Mouse (Mus musculus) neural tube, embryonic 13.5 days (tissue): ENCODE measurements around the gene Hspb1. TPM values are rescaled to one million over a fixed set of nuclear protein-coding genes. Genes with fewer than 3 reads are reported as not detected.

Experiments
- ATAC-seq: fragments of 200-750 bp; cut with Nextera tagmentation; 2 replicates; pipeline ENCODE4 v1.8.0; 2017; ENCODE audit warnings: low read depth, mild to moderate bottlenecking, moderate TSS enrichment, moderate library complexity
- H3K27ac ChIP-seq: fragments of 300-500 bp; sonication (generic); replicated peaks from 2 replicates; pipeline ENCODE4 v1.5.1; 2015; ENCODE audit warnings: moderate library complexity, mild to moderate bottlenecking, inconsistent platforms
- H3K27me3 ChIP-seq: fragments of 300-500 bp; sonication (generic); 2 replicates; pipeline ENCODE4 v1.6.1; 2015; ENCODE audit warnings: mild to moderate bottlenecking, inconsistent platforms
- H3K36me3 ChIP-seq: fragments of 300-500 bp; sonication (generic); 2 replicates; pipeline ENCODE4 v1.6.1; 2015; ENCODE audit warnings: mild to moderate bottlenecking, inconsistent platforms
- H3K4me1 ChIP-seq: fragments of 300-500 bp; sonication (generic); replicated peaks from 2 replicates; pipeline ENCODE4 v1.6.1; 2015; ENCODE audit warnings: inconsistent platforms
- H3K4me2 ChIP-seq: fragments of 300-500 bp; sonication (generic); 2 replicates; pipeline ENCODE4 v1.6.1; 2015; ENCODE audit warnings: inconsistent platforms, mild to moderate bottlenecking, moderate library complexity
- H3K4me3 ChIP-seq: fragments of 300-500 bp; sonication (generic); 2 replicates; pipeline ENCODE4 v1.5.1; 2015; ENCODE audit warnings: mild to moderate bottlenecking, inconsistent platforms
- H3K9ac ChIP-seq: fragments of 300-500 bp; sonication (generic); 2 replicates; pipeline ENCODE4 v1.6.1; 2015; ENCODE audit warnings: moderate library complexity, mild to moderate bottlenecking, inconsistent platforms
- H3K9me3 ChIP-seq: fragments of 300-500 bp; sonication (generic); 2 replicates; pipeline ENCODE4 v1.6.1; 2016; ENCODE audit warnings: inconsistent platforms
- WGBS: fragments of 180-500 bp; shearing (Covaris S2); methylation state at CpG from one replicate; pipeline ENCODE4 v1.1.7; 2015; 5-methylcytosine and 5-hydroxymethylcytosine counted together
- polyA plus RNA-seq: library from polyadenylated mRNA; unstranded; fragments of >200 nt; fragmentation: Nextera tagmentation; extraction: Ambion mirVana; gene quantifications from 2 replicates; pipeline ENCODE4 v1.2.1, GENCODE M21; 2015

The Hspb1 gene
- 15.8 and 19.3 TPM in 2 replicates for polyA plus RNA-seq

GRCm38 (mm10) chr5:135887675-135888102, at the start of gene Hspb1:
Hspb1 (plus strand) TSS chr5:135887919.
- no peak within 1 kb of the TSS for H3K27ac ChIP-seq
- no peaks in the 10 kb centered on the region for H3K36me3 ChIP-seq
- peaks cover 16% of the 10 kb centered on the region for H3K4me1 ChIP-seq
- H3K9ac ChIP-seq = peak within 1 kb of the TSS; percentile 13
- peak within 1 kb of the TSS; percentile 48 for H3K4me2 ChIP-seq
- under 1% methylated on average over 24 of the region's 24 CpGs for WGBS
- no peaks in the 10 kb centered on the region for H3K9me3 ChIP-seq
- 0 out of 2 replicates have a peak, but pooled peaks have one; percentile 32 for ATAC-seq
- H3K4me3 ChIP-seq = peak within 1 kb of the TSS; percentile 22
- H3K27me3 ChIP-seq = peaks cover 49% of the 10 kb centered on the region

- H3K27me3 ChIP-seq = peaks cover 3% of the 10 kb centered on the region; the same call in 1 of the 2 replicates
- no peaks in the 10 kb centered on the region for H3K4me1 ChIP-seq
- no peaks in the 10 kb centered on the region for H3K9me3 ChIP-seq
- WGBS = 74% methylated on average over 6 of the region's 6 CpGs
- H3K4me2 ChIP-seq = no peak overlapping the region
- peaks cover 61% of the 10 kb centered on the region for H3K36me3 ChIP-seq
- no peak for ATAC-seq
- H3K9ac ChIP-seq = no peak overlapping the region
- H3K4me3 ChIP-seq = no peak overlapping the region
- H3K27ac ChIP-seq = no peak overlapping the region
These were observed 46.1 kb upstream of the Hspb1 start for GRCm38 (mm10) chr5:135841651-135842050.

- Histone ChIP-seq H3K27ac (no peak overlapping the region), H3K4me1 (peaks cover 6% of the 10 kb centered on the region; the same call in 1 of the 2 replicates), H3K9ac (no peak overlapping the region), H3K9me3 (no peaks in the 10 kb centered on the region), H3K4me2 (no peak overlapping the region), H3K4me3 (no peak overlapping the region), H3K36me3 (peaks cover 68% of the 10 kb centered on the region), H3K27me3 (peaks cover 3% of the 10 kb centered on the region; the same call in 1 of the 2 replicates)
- no peak for ATAC-seq
- 33% methylated on average over 5 of the region's 5 CpGs for WGBS
These were observed 44.3 kb upstream of the Hspb1 start for GRCm38 (mm10) chr5:135843418-135843817.

- Histone ChIP-seq H3K36me3 (peaks cover 54% of the 10 kb centered on the region), H3K27ac (no peak overlapping the region), H3K9ac (no peak overlapping the region), H3K4me3 (no peak overlapping the region), H3K27me3 (no peaks in the 10 kb centered on the region), H3K4me2 (no peak overlapping the region), H3K9me3 (no peaks in the 10 kb centered on the region), H3K4me1 (peaks cover 30% of the 10 kb centered on the region)
- 79% methylated on average over 13 of the region's 13 CpGs for WGBS
- no peak for ATAC-seq
These were observed 41.9 kb upstream of the Hspb1 start for GRCm38 (mm10) chr5:135845676-135846320.

- 76% methylated on average over 4 of the region's 4 CpGs for WGBS
These were observed 40.3 kb upstream of the Hspb1 start for GRCm38 (mm10) chr5:135847460-135847859.

GRCm38 (mm10) chr5:135847881-135848280, 39.8 kb upstream of the Hspb1 start:
- Histone ChIP-seq H3K36me3 (peaks cover 39% of the 10 kb centered on the region), H3K9me3 (no peaks in the 10 kb centered on the region), H3K27me3 (no peaks in the 10 kb centered on the region; the same call in 1 of the 2 replicates), H3K4me3 (no peak overlapping the region), H3K4me1 (peaks cover 51% of the 10 kb centered on the region), H3K4me2 (no peak overlapping the region), H3K27ac (no peak overlapping the region), H3K9ac (no peak overlapping the region)
- WGBS = 88% methylated on average over 3 of the region's 3 CpGs
- ATAC-seq = no peak

More at GRCm38 (mm10) chr5:135847460-135847859, 40.3 kb upstream of the Hspb1 start:
- H3K27me3 ChIP-seq = no peaks in the 10 kb centered on the region
- no peak overlapping the region for H3K9ac ChIP-seq
- H3K4me2 ChIP-seq = no peak overlapping the region
- H3K27ac ChIP-seq = no peak overlapping the region
- no peaks in the 10 kb centered on the region for H3K9me3 ChIP-seq
- H3K4me3 ChIP-seq = no peak overlapping the region
- no peak for ATAC-seq
- peaks cover 42% of the 10 kb centered on the region for H3K36me3 ChIP-seq
- H3K4me1 ChIP-seq = peaks cover 47% of the 10 kb centered on the region

GRCm38 (mm10) chr5:135851024-135851423, 36.7 kb upstream of the Hspb1 start:
- ATAC-seq = peak; percentile 93
- H3K9ac ChIP-seq = peak overlapping the region; percentile 64
- no peaks in the 10 kb centered on the region for H3K9me3 ChIP-seq
- H3K4me3 ChIP-seq = 0 out of 2 replicates have a peak overlapping the region, but pooled peaks have one; percentile 22
- peaks cover 29% of the 10 kb centered on the region for H3K36me3 ChIP-seq
- WGBS = 1% methylated on average over 15 of the region's 15 CpGs
- H3K4me2 ChIP-seq = peak overlapping the region; percentile 51
- H3K27me3 ChIP-seq = peaks cover 12% of the 10 kb centered on the region
- peaks cover 65% of the 10 kb centered on the region for H3K4me1 ChIP-seq
- H3K27ac ChIP-seq = peak overlapping the region; percentile 97

GRCm38 (mm10) chr5:135851481-135851880, 36.2 kb upstream of the Hspb1 start:
- Histone ChIP-seq H3K36me3 (peaks cover 32% of the 10 kb centered on the region), H3K4me3 (peak overlapping the region; percentile 22; the same call in 1 of the 2 replicates), H3K27ac (peak overlapping the region; percentile 97), H3K4me2 (peak overlapping the region; percentile 51), H3K27me3 (peaks cover 16% of the 10 kb centered on the region), H3K9ac (peak overlapping the region; percentile 64), H3K9me3 (no peaks in the 10 kb centered on the region), H3K4me1 (peaks cover 65% of the 10 kb centered on the region)
- peak; percentile 46 for ATAC-seq
- WGBS = 7% methylated on average over 14 of the region's 14 CpGs

- Histone ChIP-seq H3K27ac (peak overlapping the region; percentile 97), H3K4me3 (peak overlapping the region; percentile 22), H3K4me2 (peak overlapping the region; percentile 51), H3K27me3 (peaks cover 25% of the 10 kb centered on the region), H3K9ac (peak overlapping the region; percentile 64), H3K4me1 (peaks cover 72% of the 10 kb centered on the region), H3K36me3 (peaks cover 30% of the 10 kb centered on the region), H3K9me3 (no peaks in the 10 kb centered on the region)
- no peak for ATAC-seq
- 5% methylated on average over 10 of the region's 10 CpGs for WGBS
These were observed 35.3 kb upstream of the Hspb1 start for GRCm38 (mm10) chr5:135852421-135852820.

GRCm38 (mm10) chr5:135853731-135854130, 34.0 kb upstream of the Hspb1 start:
- H3K36me3 ChIP-seq = peaks cover 27% of the 10 kb centered on the region
- H3K27me3 ChIP-seq = peaks cover 39% of the 10 kb centered on the region
- 63% methylated on average over 7 of the region's 7 CpGs for WGBS
- ATAC-seq = no peak
- H3K4me2 ChIP-seq = no peak overlapping the region
- H3K4me3 ChIP-seq = no peak overlapping the region
- H3K27ac ChIP-seq = no peak overlapping the region
- no peak overlapping the region for H3K9ac ChIP-seq
- no peaks in the 10 kb centered on the region for H3K9me3 ChIP-seq
- H3K4me1 ChIP-seq = peaks cover 62% of the 10 kb centered on the region

- WGBS = 1% methylated on average over 4 of the region's 4 CpGs
- Histone ChIP-seq H3K27me3 (peaks cover 45% of the 10 kb centered on the region), H3K4me3 (no peak overlapping the region), H3K4me1 (peaks cover 48% of the 10 kb centered on the region), H3K27ac (no peak overlapping the region), H3K4me2 (no peak overlapping the region), H3K9me3 (no peaks in the 10 kb centered on the region), H3K36me3 (peaks cover 27% of the 10 kb centered on the region), H3K9ac (no peak overlapping the region)
- no peak for ATAC-seq
These were observed 32.6 kb upstream of the Hspb1 start for GRCm38 (mm10) chr5:135855156-135855555.

- no peaks in the 10 kb centered on the region for H3K9me3 ChIP-seq
- no peak overlapping the region for H3K27ac ChIP-seq
- H3K4me3 ChIP-seq = no peak overlapping the region
- H3K9ac ChIP-seq = peak overlapping the region; percentile 8; the same call in 1 of the 2 replicates
- peaks cover 36% of the 10 kb centered on the region for H3K36me3 ChIP-seq
- no peak for ATAC-seq
- H3K4me1 ChIP-seq = peaks cover 25% of the 10 kb centered on the region
- 41% methylated on average over 8 of the region's 8 CpGs for WGBS
- peaks cover 64% of the 10 kb centered on the region for H3K27me3 ChIP-seq
- no peak overlapping the region for H3K4me2 ChIP-seq
These were observed 21.1 kb upstream of the Hspb1 start for GRCm38 (mm10) chr5:135866662-135867061.
